Mouse (Mus musculus) yolk sac, embryonic 10.5 days (tissue): Measurements from ENCODE around the gene 4921511C20Rik.

ENCODE experiments used
- DNase-seq: peaks from one replicate; pipeline ENCODE4 v3.0.0-alpha.2; 2017; ENCODE audit warnings: low spot score

Gene 4921511C20Rik

GRCm38 (mm10) chrX:127393993-127394392, at the start of gene 4921511C20Rik:
Gene 4921511C20Rik, plus strand, starts transcription at chrX:127394293.
- no peak for DNase-seq
